Mouse (Mus musculus): ENCODE measurements around the gene Nav3.
A peak's percentile ranks its signal among the peaks of the same experiment; 100 is the strongest.

Gene Nav3

DNA sequence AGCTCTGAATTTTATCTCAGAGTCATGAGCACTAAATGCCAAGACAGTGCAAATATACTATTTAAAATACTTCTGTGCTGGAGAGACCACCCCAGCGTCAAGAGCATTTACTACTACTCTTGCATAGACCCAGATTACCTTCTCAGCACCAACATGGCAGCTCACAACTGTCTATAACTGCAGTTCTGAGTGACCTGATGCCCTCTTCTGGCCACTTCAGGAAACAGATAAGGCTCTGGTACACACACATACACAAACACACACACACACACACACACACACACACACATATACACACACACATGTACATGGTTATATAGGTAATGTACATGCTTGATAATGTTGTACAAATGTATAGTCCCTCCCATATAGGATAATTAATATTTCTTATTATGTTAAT lies 551.2 kb downstream of the Nav3 start:
- no peak for DNase-seq

- peak in 1 of 2 experiments; percentile 3 for DNase-seq
Observed at GRCm38 (mm10) chr10:109903701-109904555, 552.1 kb downstream of the Nav3 start.

- DNase-seq, result no peak
Observed at GRCm38 (mm10) chr10:109903241-109903640, 552.8 kb downstream of the Nav3 start.

- DNase-seq, result no peak
Observed at GRCm38 (mm10) chr10:109889171-109889475, 566.9 kb downstream of the Nav3 start.

DNA sequence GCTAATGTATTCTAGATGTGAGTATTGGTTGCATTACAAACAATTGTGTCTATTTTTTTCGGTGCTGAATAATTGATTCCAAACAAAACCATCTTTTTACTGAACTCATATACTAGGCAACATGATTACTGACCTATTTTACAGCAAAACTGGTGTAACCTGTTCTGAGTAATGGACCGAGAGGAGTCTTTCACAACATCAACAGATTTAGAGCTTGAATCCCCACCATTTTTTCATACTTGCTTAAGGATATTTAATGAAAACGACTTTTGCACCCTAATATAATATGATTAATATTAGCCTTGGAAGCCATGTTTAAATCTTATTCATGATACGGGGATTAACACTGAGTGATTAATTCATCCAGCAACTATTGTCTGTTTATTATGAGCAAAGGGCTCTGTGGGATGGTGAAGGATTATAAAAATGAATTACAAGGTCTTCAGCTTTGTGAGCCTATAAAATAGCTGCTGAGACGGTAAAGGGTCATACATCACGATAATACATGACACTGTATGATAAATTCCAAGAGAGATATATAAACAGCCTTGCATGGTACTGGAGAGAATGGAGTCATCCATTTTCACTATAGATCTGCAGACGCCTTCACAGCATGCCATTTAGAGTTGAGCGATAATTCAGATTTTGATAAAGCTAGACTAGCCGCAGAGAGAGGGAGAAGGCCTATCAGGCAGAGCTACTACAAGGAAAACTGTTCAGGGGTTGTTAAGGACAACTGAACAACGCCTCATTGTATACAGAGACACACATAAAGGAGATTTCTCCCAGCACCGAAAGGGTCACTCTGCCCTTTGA lies 567.4 kb downstream of the Nav3 start:
- DNase-seq, result no peak

DNA sequence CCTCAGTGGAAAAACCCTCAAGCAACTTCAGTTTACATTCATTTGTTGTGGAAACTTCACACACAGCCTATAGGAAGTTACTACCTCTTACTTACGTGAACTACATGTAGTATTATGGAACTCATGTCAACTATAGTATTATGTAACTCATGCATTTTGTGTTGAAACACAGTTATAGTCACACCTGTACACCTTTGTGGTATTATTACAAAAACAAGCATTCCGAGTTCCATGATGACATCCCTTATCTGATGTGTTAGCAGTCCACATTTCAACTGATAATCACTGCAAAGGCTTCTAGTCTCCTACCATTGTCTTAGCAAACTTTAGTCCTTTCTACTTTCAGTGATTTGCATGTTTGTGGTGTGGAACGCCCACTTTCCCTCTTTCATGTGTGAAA lies 568.8 kb downstream of the Nav3 start:
- no peak for DNase-seq

DNA sequence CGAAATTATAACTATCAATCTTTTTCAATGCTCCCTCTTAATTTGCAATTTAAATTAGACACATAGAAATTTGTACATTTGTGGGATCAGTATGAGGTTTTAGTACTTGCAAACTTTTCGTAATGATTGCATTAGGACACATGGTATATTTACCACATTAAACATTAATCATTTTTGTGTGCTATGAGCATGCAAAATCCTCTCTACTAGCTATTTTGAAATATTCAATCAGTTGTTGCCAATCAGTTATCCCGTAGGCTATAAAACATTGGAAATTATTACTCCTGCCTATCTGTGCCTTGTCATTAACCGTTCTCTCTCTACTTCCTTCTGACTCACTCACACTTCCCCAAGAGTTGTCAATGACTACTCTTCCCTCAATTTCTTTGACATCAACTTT lies 579.9 kb downstream of the Nav3 start:
- no peak for DNase-seq

DNA sequence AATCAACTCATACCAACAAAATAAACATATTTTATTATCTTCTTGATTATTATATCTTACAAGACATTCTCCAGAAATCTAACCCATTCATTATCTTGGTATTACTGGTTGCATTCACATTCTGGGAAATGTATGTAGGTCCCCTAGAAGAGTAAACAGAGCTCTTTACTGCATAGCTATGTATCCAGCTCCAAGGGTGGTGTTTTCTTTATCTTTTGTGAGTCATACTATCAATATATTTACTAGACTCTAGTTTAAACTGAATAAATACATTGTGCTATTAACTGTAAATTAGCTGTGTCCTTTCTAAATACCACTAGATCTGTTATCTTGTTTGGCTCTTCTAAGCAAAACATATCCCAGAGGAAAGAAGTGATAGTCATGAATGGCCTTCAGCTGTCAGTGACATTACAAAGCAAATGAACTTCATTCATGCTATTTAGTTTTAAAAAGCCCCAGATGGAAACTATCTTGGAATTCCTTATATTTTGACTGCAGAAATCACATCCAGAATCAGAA lies 580.6 kb downstream of the Nav3 start:
- DNase-seq, result no peak

GRCm38 (mm10) chr10:109874652-109875311 lies 581.2 kb downstream of the Nav3 start:
- no peak for DNase-seq

DNA sequence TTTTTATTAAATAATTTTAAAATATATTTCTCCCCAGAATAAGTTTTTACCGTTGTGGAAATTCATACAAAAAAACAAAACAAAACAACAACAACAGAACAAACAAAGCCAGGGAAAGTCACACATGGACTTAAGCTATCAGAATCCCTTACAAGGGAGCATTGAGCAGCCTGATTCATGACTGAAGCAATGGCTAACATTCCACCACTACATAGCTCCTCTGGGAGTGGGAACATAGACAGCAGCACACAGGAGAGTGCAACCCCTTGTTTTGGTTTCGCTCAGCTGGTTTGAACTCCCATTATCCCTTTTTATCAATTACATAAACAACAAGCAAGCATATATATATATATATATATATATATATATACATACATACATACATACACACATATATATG lies 589.9 kb downstream of the Nav3 start:
- DNase-seq, result no peak

- DNase-seq, result no peak
Observed at GRCm38 (mm10) chr10:109865391-109865790, 590.6 kb downstream of the Nav3 start.

DNA sequence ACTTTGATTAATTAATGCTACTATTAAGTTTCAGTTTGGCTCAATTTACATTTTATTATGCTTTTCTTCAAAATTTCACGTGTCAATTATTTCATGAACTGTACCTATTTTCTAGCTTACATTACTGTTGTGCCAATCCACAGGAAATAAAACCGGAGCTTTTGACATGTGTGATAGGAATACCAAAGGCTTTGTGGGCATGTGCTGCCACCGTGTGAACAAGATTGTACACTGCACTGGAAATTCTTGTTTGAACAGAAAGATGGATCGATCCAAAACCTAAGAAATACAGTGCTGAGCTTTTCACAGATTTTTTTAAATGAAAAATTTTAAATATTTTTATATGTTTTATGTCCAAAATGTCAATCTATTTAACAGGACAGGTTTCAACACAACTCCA lies 591.3 kb downstream of the Nav3 start:
- DNase-seq, result peak in 1 of 2 experiments; percentile 29

- no peak for DNase-seq
Observed at GRCm38 (mm10) chr10:109861275-109861674, 594.7 kb downstream of the Nav3 start.

DNA sequence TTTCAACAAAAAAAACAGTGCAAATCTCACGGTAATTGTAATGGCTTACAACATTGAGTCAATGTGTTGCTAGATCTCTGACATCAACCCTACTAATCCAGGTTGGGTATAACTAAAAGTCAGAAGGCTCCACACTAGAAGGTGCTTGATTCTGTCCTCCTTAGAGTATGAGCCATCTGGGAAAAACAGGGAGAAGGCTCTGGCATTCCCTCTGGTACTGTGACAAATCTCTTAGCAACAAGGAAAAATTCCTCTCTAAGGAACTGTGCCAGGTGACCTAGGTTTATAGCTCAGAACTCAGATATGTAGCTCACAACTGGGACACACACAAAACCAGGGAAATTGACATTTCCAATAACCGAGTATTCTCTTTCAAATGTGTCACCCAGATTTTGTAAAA lies 597.4 kb downstream of the Nav3 start:
- DNase-seq, result no peak

- DNase-seq, result no peak
Observed at GRCm38 (mm10) chr10:109852392-109852791, 603.6 kb downstream of the Nav3 start.

DNA sequence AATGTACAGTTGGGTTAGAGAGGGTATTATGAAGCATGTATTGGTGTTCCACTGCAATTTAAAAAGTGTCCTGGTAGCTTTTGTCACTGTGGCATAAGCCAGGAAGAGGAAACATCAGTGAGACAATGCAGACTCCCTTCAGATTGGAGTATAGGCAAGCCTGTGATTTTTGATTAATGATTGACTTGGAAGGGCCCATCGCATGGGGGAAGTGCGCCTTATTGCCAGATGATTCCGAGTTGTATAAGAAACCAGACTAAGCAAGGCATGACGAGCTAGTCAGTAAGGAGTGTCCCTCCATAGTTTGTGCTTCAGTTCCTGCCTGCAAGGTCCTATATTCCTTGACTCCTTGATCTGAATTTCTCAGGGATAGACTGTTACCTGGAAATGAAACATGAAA lies 608.4 kb downstream of the Nav3 start:
- no peak for DNase-seq

DNA sequence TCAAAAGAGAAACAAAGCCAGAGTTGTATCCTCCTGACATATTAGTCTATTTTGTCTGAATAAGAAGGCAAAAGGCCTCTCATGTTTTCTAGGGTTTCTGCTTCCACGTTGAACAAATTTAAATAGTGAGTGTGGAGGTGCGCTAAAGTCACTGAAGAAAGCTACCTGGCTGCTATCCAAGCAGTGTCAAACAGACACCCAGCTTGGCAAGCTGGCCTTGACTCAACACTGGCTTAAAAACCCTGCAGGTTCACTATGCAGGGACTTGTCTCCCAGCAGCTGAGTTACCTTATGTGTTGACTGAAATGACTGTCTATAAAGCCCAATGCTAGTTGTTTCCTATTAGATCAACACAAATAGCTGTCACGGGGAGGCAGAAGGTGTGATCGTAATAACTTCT lies 612.3 kb downstream of the Nav3 start:
- DNase-seq, result no peak

DNA sequence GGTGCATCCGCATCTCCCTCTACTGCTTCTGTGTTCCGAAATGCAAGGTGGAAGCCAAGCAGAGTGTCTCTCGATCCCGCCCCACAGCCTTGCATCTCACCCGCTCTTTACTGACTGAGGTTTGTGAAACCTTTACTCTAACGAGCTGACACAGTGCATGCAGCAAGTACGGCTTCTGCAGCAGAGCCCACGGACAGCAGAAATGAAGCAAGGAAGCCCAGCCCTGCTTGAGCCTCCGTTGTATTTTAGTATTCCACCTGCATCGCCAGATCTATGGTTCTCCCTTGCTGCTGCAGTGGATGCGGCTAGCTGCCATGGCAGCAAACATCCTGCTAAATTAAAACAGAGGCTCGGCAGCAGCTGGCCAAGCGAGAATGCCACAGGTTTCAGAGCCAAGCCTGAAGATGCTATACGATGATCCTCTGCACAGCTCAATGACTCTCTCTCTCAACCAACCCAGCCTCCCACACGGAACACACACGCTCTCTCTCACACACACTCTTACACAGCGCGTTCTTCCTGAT lies 623.2 kb downstream of the Nav3 start:
- DNase-seq, result no peak

- DNase-seq, result no peak
Observed at GRCm38 (mm10) chr10:109806782-109807493, 649.1 kb downstream of the Nav3 start.

DNA sequence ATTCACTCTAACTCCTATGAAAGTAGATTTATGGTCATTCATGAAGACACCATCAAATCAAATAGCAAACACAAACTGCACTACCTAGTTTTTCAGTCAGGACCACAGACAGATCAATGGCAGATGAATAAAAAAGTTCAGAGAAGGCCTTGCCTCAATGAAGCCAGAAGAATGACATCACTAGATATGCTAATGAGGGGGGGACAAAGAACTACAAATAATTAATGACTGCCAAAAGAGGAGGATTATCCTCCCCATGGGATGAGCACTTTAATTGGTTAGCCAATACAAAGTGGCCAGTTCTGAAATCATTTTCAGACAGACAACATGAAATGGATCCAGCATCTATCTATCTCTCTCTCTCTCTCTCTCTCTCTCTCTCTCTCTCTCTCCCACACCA lies 652.6 kb downstream of the Nav3 start:
- DNase-seq, result no peak

DNA sequence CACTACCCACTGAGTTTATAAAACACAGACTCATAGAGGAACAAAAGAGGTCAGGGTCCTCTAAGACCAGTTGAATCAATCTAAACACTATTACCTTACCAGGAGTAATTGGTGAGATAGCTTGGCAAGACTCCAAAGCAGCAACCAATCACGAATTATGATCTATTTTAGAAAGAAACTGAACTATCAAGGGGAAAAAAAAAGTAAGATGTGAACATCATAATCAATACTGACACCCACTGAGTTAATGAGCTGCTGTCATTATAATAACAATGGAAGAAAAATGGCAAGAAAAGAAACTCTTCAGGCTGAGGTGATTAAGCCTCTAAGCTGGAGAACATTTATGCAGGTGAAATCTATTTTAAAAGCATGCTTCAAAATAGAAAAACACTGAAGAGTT lies 653.8 kb downstream of the Nav3 start:
- DNase-seq, result no peak

DNA sequence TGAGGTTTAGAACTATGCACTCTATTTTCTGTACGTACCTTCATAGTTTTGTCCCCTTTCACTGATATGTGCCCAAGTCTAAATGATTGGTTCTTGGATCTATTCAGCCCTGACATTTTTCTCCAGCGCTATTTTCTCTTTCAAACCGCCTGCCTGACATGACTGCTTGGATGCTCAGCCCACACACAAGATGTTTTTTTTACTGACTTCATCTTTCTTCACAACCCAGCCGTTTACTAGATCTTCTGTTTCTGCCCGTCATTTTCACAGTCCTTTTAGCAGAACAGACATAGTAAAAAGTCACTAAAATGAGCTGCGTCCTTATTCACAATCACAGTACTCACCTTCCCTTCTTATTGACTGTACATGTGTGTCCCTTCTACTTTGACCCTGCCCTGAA lies 656.8 kb downstream of the Nav3 start:
- DNase-seq, result no peak

DNA sequence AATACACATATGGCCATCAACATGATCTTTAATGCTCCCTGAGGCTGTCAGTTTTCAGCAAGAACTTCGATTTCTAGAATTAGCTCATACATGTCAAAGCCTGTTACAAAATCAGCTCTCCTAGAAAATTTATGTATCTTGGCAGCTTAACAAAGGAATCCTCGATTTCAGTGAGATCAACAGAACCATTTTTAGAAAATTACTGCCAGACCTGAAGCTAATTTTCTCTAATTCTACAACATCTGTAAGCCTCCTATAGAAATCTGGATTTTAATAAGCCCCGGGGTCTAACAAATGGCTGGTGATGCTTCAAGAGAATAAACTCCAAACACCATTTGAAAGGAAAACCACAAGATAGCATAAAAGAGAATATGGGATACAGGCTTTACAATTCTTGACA lies 659.0 kb downstream of the Nav3 start:
- no peak for DNase-seq
